Mouse (Mus musculus) heart, adult 2 months (tissue): ENCODE measurements at regions not wholly inside any gene's neighbourhood (a gene's known extent, or its start where the extent isn't known, plus 50 kb on each side); places are given as distances from the start of the nearest gene placed in this dataset.
A peak's percentile ranks its signal among the peaks of the same experiment; 100 is the strongest.

ENCODE experiments used
- DNase-seq, 2 experiments: peaks; one replicate each; pipeline ENCODE4 v3.0.0; 2021
- H3K27ac ChIP-seq: fragments of 200-600 bp; 2 replicates; pipeline ENCODE4 v1.8.1; 2022
- H3K27me3 ChIP-seq: fragments of 200-500 bp; 2 replicates; pipeline ENCODE4 v1.6.1; 2012; ENCODE audit warnings: mild to moderate bottlenecking, low read length, inconsistent platforms, mixed read lengths; ENCODE audit not compliant: control insufficient read depth, insufficient read depth
- H3K36me3 ChIP-seq: fragments of 200-500 bp; 2 replicates; pipeline ENCODE4 v1.6.1; 2012; ENCODE audit warnings: low read length, inconsistent platforms; ENCODE audit not compliant: control insufficient read depth, insufficient read depth
- H3K4me1 ChIP-seq: fragments of 200-500 bp; 2 replicates; pipeline ENCODE4 v1.6.1; 2011; ENCODE audit warnings: low read length; ENCODE audit not compliant: control insufficient read depth, insufficient read depth
- H3K4me3 ChIP-seq: fragments of 200-600 bp; 2 replicates; pipeline ENCODE4 v1.8.1; 2022
- H3K79me2 ChIP-seq: fragments of 200-500 bp; replicated peaks from 2 replicates; pipeline ENCODE4 v1.6.1; 2012; ENCODE audit warnings: mild to moderate bottlenecking, inconsistent platforms, low read length, moderate library complexity, mixed read lengths; ENCODE audit not compliant: control insufficient read depth, insufficient read depth
- H3K9ac ChIP-seq: fragments of 200-500 bp; 2 replicates; pipeline ENCODE4 v1.6.1; 2012; ENCODE audit warnings: low read depth, mild to moderate bottlenecking, control low read depth, inconsistent platforms, low read length, mixed read lengths
- CTCF ChIP-seq: fragments of 200-600 bp; IDR thresholded peaks from 2 replicates; pipeline ENCODE4 v1.8.1; 2022; ENCODE audit warnings: antibody characterized with exemption, mild to moderate bottlenecking, moderate library complexity
- EP300 ChIP-seq: fragments of 200-500 bp; IDR thresholded peaks from 2 replicates; pipeline ENCODE4 v1.6.1; 2011; ENCODE audit warnings: low read depth, low read length, control low read depth; ENCODE audit not compliant: insufficient read depth
- POLR2A ChIP-seq: fragments of 200-500 bp; IDR thresholded peaks from 2 replicates; pipeline ENCODE4 v1.6.1; 2011; ENCODE audit warnings: mild to moderate bottlenecking, low read depth, low read length, control low read depth; ENCODE audit not compliant: insufficient read depth
- WGBS: fragments of 180-500 bp; shearing (Covaris S2); methylation state at CpG from one replicate; pipeline ENCODE4 v1.1.7; 2018; 5-methylcytosine and 5-hydroxymethylcytosine counted together
- intact Hi-C: fragments of 180-260 bp; cut with DNase I; formaldehyde crosslinking; loops from one replicate; pipeline ENCODE4 v1.15.1; 2025

DNA sequence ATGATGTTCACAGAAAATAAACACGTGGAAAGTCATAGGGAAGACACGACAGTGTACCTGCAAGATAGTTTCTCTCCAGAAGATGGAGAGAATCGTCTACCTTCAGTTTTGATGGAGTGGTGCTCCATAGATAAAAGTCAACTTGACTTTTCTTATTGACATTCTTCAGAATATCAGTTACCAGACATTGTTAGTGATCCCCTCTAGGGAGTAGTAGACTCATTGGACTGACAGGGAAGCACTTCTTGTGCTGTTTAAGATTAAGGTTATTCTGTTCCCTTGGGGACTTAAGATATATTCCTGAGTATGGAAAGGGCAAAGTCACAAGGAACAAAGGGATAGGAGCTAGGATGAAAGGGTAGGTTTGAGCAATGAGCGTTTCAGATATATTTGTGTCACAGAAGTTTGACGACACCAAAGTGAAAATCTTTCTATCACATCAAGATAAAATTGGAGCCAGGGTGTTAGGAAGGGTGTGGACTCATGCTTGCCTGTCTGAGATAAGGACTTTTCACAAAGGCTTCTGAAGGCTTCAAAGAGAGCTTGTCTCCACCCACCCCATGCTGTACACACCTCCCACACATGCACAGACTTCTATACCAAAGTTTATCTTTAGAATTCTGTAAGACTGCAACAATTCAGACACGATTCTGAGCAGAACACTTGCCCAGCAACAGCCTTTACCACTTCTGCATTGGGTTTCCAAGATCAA, 68.5 kb upstream of the 2210010C04Rik start:
- DNase-seq, result no peak
- TF ChIP-seq EP300 (no peak), POLR2A (no peak), CTCF (no peak)
- Histone ChIP-seq H3K9ac (no peak overlapping the region), H3K4me1 (no peaks in the 10 kb centered on the region), H3K27me3 (no peaks in the 10 kb centered on the region), H3K36me3 (no peaks in the 10 kb centered on the region), H3K4me3 (no peak overlapping the region), H3K79me2 (no peaks in the 10 kb centered on the region), H3K27ac (no peak overlapping the region)
- WGBS, result 57% methylated on average over 6 of the region's 6 CpGs
- intact Hi-C loops, result no loop called here

DNA sequence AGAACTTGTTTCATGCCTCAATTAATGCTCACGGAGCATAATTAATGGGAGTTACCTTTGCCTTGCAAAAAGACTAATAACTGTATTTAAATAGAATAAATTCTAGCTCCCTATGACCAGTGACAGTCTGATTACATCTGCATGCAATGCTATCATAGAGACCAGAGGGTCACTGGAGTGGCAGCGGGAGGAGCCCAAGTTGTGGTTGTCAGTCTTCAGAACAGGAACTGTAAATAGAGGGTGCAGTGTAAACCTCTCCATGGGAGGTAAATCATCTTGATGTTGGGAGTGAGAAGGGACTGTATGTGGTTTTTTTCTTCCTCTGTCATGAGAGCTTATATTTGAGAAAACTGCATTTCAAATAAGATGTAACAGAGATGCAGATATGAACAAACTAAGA, 66.7 kb upstream of the 2210010C04Rik start:
- DNase-seq, result no peak
- no peak overlapping the region for H3K9ac ChIP-seq
- H3K79me2 ChIP-seq, result no peaks in the 10 kb centered on the region
- WGBS, result 61% methylated on average over 2 of the region's 2 CpGs
- H3K4me3 ChIP-seq, result no peak overlapping the region
- H3K4me1 ChIP-seq, result no peaks in the 10 kb centered on the region
- H3K36me3 ChIP-seq, result no peaks in the 10 kb centered on the region
- no peaks in the 10 kb centered on the region for H3K27me3 ChIP-seq
- intact Hi-C loops, result no loop called here
- H3K27ac ChIP-seq, result no peak overlapping the region
- TF ChIP-seq EP300, result no peak
- no peak for TF ChIP-seq POLR2A
- no peak for TF ChIP-seq CTCF

DNA sequence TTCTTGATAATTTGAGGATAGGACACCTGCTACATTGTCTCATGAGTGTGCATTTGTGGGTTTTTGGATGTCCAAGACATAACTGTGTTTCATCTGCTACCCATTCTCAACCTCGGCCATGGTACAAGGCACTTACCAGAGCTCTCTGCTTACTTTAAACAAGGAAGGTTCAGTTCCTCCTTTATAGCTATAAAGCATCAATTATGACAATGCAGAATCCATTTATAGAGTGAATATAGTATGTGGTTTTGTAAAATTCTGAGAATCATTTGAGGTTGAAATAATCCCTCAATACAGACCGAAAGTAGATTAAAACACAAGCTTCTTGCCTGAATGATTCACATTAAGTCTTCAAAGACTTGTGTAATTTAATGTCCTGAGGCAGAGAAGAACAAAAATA, 64.9 kb upstream of the 2210010C04Rik start:
- no peaks in the 10 kb centered on the region for H3K4me1 ChIP-seq
- H3K9ac ChIP-seq, result no peak overlapping the region
- no peaks in the 10 kb centered on the region for H3K79me2 ChIP-seq
- intact Hi-C loops, result no loop called here
- TF ChIP-seq CTCF, result no peak
- no peak for TF ChIP-seq POLR2A
- TF ChIP-seq EP300, result no peak
- DNase-seq, result no peak
- no peaks in the 10 kb centered on the region for H3K36me3 ChIP-seq
- WGBS, result 79% methylated on average over 2 of the region's 2 CpGs
- no peaks in the 10 kb centered on the region for H3K27me3 ChIP-seq
- no peak overlapping the region for H3K27ac ChIP-seq
- no peak overlapping the region for H3K4me3 ChIP-seq

DNA sequence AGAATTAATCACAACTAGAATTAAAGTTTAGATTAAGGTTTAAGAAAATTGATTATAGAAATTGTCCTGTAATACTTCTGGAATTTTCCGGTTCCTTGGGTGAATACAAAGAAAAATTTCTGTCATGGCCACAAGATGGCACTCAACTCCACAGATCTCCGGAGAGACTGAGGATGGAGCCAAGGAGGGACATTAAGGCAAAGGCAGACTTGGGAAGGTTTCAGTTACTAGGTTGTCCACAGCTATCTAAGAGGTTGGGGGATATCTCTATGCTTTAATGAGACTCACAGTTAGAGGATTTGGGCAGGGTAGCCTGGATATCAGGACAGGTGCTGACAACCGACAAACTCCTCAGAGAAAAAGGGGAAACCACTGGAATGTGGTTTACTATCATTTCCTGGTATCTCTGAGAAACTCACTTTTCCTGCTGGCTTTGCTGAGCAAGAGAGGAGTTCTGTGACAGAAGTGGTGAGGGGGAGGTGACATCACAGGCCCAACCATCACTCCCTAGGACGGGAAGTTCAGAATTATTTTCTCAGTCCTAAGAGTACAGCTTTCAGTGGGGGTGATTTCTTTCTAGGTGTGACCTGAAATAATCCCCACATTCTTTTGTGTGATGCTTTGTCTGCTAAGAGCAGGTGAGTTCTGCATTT, 56.0 kb upstream of the 2210010C04Rik start:
- Histone ChIP-seq H3K36me3 (no peaks in the 10 kb centered on the region), H3K27ac (no peak overlapping the region), H3K27me3 (no peaks in the 10 kb centered on the region), H3K9ac (no peak overlapping the region), H3K79me2 (no peaks in the 10 kb centered on the region), H3K4me3 (no peak overlapping the region), H3K4me1 (no peaks in the 10 kb centered on the region)
- TF ChIP-seq CTCF, result peak; percentile 59
- no peak for TF ChIP-seq POLR2A
- TF ChIP-seq EP300, result no peak
- DNase-seq, result no peak
- WGBS, result 28% methylated on average over 4 of the region's 4 CpGs
- intact Hi-C loops, result no loop called here
